Comparison of ENCODE assay signal across 8 mouse cellular contexts in genomic region chr7:84409241-84409895, GRCm38 (mm10). TPM values are rescaled to one million over a fixed set of nuclear protein-coding genes. Genes with fewer than 3 reads are reported as not detected.
DNase-seq lines count a peak whose midpoint lies in the region; ATAC-seq lines count a peak whose summit lies in the region.

No protein-coding gene starts in this region.

- 1% methylated on average over 34 of the region's 39 CpGs for WGBS in forebrain, embryonic 14.5 days
- 3% methylated on average over 39 of the region's 39 CpGs for WGBS in limb, embryonic 12.5 days
- WGBS in neural tube, embryonic 11.5 days: 2% methylated on average over 38 of the region's 39 CpGs

- peak; percentile 17 for DNase-seq in gastrocnemius, postnatal 14 days
- no peak for DNase-seq in gastrocnemius, postnatal 25 days
- DNase-seq in adrenal gland, postnatal 36 days: peak; percentile 27 to 52
- DNase-seq in forebrain, embryonic 14.5 days (ENCODE audit: low spot score): peak; percentile 81
- peak; percentile 44 for DNase-seq in kidney, adult 11 months
- peak; percentile 70 for DNase-seq in neural tube, embryonic 11.5 days (ENCODE audit: low spot score)

- peak overlapping the region; percentile 97 for H3K27ac ChIP-seq in forebrain, embryonic 14.5 days (ENCODE audit: low read depth, low read length)
- peak overlapping the region; percentile 93 for H3K27ac ChIP-seq in limb, embryonic 12.5 days
- peak overlapping the region; percentile 93 for H3K27ac ChIP-seq in neural tube, embryonic 11.5 days (ENCODE audit: low read depth, low read length)

- H3K4me1 ChIP-seq in forebrain, embryonic 14.5 days (ENCODE audit: control insufficient read depth, insufficient read depth, low read length): peaks cover 21% of the 10 kb centered on the region
- H3K4me1 ChIP-seq in limb, embryonic 12.5 days (replicated peaks): peaks cover 16% of the 10 kb centered on the region
- H3K4me1 ChIP-seq in neural tube, embryonic 11.5 days (ENCODE audit: control insufficient read depth, insufficient read depth, low read length): peaks cover 14% of the 10 kb centered on the region; the same call in 1 of the 2 replicates

- H3K36me3 ChIP-seq in forebrain, embryonic 14.5 days (ENCODE audit: control insufficient read depth, insufficient read depth, low read length): 0 out of 2 replicates have a peak, but pooled peaks cover 5% of the 10 kb centered on the region
- H3K36me3 ChIP-seq in limb, embryonic 12.5 days: 0 out of 2 replicates have a peak, but pooled peaks cover 4% of the 10 kb centered on the region
- H3K36me3 ChIP-seq in neural tube, embryonic 11.5 days (ENCODE audit: control insufficient read depth, insufficient read depth, low read length): no peaks in the 10 kb centered on the region

- peak; percentile 43 for ATAC-seq in forebrain, embryonic 14.5 days
- peak; percentile 74 for ATAC-seq in limb, embryonic 12.5 days (ENCODE audit: insufficient number of reproducible peaks, insufficient read depth, low FRiP score, low TSS enrichment, low read depth)
- ATAC-seq in neural tube, embryonic 11.5 days (ENCODE audit: insufficient read depth, low FRiP score, low TSS enrichment): peak; percentile 77
- ATAC-seq in megakaryocyte-erythroid progenitor cell, adult 5-6 weeks (replicated peaks; ENCODE audit: low FRiP score, low TSS enrichment, poor library complexity, severe bottlenecking): no peak

- H3K9ac ChIP-seq in forebrain, embryonic 14.5 days (ENCODE audit: low read length): peak overlapping the region; percentile 95
- peak overlapping the region; percentile 90 for H3K9ac ChIP-seq in limb, embryonic 12.5 days (replicated peaks)
- H3K9ac ChIP-seq in neural tube, embryonic 11.5 days (ENCODE audit: low read length): peak overlapping the region; percentile 90

- H3K27me3 ChIP-seq in forebrain, embryonic 14.5 days (replicated peaks; ENCODE audit: control insufficient read depth, insufficient read depth, low read length): no peaks in the 10 kb centered on the region
- no peaks in the 10 kb centered on the region for H3K27me3 ChIP-seq in limb, embryonic 12.5 days
- H3K27me3 ChIP-seq in neural tube, embryonic 11.5 days (ENCODE audit: control insufficient read depth, insufficient read depth, low read length): no peaks in the 10 kb centered on the region

- intact Hi-C loops in gastrocnemius, postnatal 14 days (cut with DNase I; ENCODE audit: low total_unique reads): no loop called here

- H3K9me3 ChIP-seq in forebrain, embryonic 14.5 days (replicated peaks; ENCODE audit: control insufficient read depth, low read length): no peaks in the 10 kb centered on the region
- H3K9me3 ChIP-seq in limb, embryonic 12.5 days: no peaks in the 10 kb centered on the region
- H3K9me3 ChIP-seq in neural tube, embryonic 11.5 days (ENCODE audit: control insufficient read depth, low read length): no peaks in the 10 kb centered on the region

- H3K4me3 ChIP-seq in forebrain, embryonic 14.5 days (ENCODE audit: low read depth, low read length): peak overlapping the region; percentile 75
- H3K4me3 ChIP-seq in limb, embryonic 12.5 days (replicated peaks): peak overlapping the region; percentile 73
- H3K4me3 ChIP-seq in neural tube, embryonic 11.5 days (ENCODE audit: low read depth, low read length): peak overlapping the region; percentile 71

- H3K4me2 ChIP-seq in forebrain, embryonic 14.5 days (ENCODE audit: low read length): peak overlapping the region; percentile 56
- peak overlapping the region; percentile 65 for H3K4me2 ChIP-seq in limb, embryonic 12.5 days
- H3K4me2 ChIP-seq in neural tube, embryonic 11.5 days (ENCODE audit: low read depth): peak overlapping the region; percentile 47

RNA-seq across cellular contexts. Expression of gene Arnt2, which starts 0.6 kb away (rescaled TPM):
- 1 to 10 TPM; 1.1 to 2.0 TPM for total RNA-seq in gastrocnemius, postnatal 14 days (2021)
- total RNA-seq in gastrocnemius, postnatal 25 days (2021): 1 to 10 TPM in 1 of 2 experiments, under 1 TPM in 1; 0.72 to 1.1 TPM
- 10 to 100 TPM; 24.0 to 27.3 TPM for total RNA-seq in adrenal gland, postnatal 36 days (2021)
- 51.4 and 59.3 TPM in 2 replicates for polyA plus RNA-seq in forebrain, embryonic 14.5 days (2014; fragmentation: Nextera tagmentation; extraction: Ambion mirVana)
- 20.0 and 22.6 TPM in 2 replicates for polyA plus RNA-seq in limb, embryonic 12.5 days (2016; fragmentation: Nextera tagmentation; extraction: Ambion mirVana)
- 30.7 and 30.9 TPM in 2 replicates for polyA plus RNA-seq in neural tube, embryonic 11.5 days (2014; fragmentation: Nextera tagmentation; extraction: Ambion mirVana)
- total RNA-seq in megakaryocyte-erythroid progenitor cell, adult 5-6 weeks (2014; fragmentation: Nextera tagmentation): 0.47 TPM in 1 of 2 replicates, not detected in the other
- total RNA-seq in megakaryocyte-erythroid progenitor cell, adult 5-6 weeks (2017): not detected in 2 replicates

Comparison
In these comparisons a context has a peak if more than half of its experiments do, and no peak if none do; other contexts are left out.
1. RNA of gene Arnt2, which starts 0.6 kb away (total RNA-seq): 24.0 to 27.3 TPM in adrenal gland, postnatal 36 days; 1.1 to 2.0 TPM in gastrocnemius, postnatal 14 days, 0.72 to 1.1 TPM in gastrocnemius, postnatal 25 days and 0.47 TPM in megakaryocyte-erythroid progenitor cell, adult 5-6 weeks; every median in the first group is over 4 times any median in the second.
2. Peak in every context shown above with its lines, with median percentiles within 50 percentile points of each other: H3K27ac ChIP-seq, H3K4me2 ChIP-seq, H3K4me3 ChIP-seq and H3K9ac ChIP-seq.